Mouse (Mus musculus): Measurements from ENCODE around the gene Azi2.

DNA sequence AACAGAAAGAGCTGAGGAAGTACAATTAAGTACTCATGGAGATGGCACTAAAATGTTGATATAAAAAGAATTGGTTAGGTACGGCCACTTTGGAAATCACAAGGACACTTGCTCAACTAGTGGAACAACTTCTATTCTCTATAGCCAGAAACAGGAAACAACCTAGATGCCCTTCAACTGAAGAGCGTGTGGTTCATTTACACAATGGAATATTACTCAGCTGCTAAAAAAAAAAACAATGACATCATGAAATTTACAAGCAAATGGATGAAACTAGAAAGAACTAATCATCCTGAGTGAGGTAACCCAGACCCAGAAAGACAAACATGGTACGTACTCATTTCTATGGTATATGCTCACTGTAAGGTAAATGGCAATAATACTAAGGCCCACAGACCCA, 33.1 kb downstream of the Azi2 start:
- TF ChIP-seq EP300 (IDR thresholded peaks at IDR 0.05) (no peak), CTCF (IDR thresholded peaks at IDR 0.05) (no peak)
